Mouse (Mus musculus) brain, embryonic 14.5 days (tissue): Measurements from ENCODE around the gene Ccdc148.

ENCODE experiments used
- CTCF ChIP-seq: fragments of 200-500 bp; IDR thresholded peaks from 2 replicates; pipeline ENCODE4 v1.5.1; 2012; ENCODE audit warnings: inconsistent platforms, mild to moderate bottlenecking, moderate library complexity, borderline replicate concordance; ENCODE audit not compliant: insufficient read depth, insufficient read length; ENCODE audit errors: extremely low read depth
- POLR2A ChIP-seq: fragments of 200-500 bp; IDR thresholded peaks from 2 replicates; pipeline ENCODE4 v1.6.1; 2012; ENCODE audit warnings: mild to moderate bottlenecking, inconsistent platforms, borderline replicate concordance; ENCODE audit not compliant: poor library complexity, insufficient read depth, insufficient read length, severe bottlenecking; ENCODE audit errors: extremely low read depth

GRCm38 (mm10) chr2:58956770-58957300 lies 203.6 kb downstream of the Ccdc148 start:
- no peak for TF ChIP-seq POLR2A
- no peak for TF ChIP-seq CTCF
